Mouse (Mus musculus) lung, adult 2 months (tissue): ENCODE results near the gene Baiap2.

Source experiments
- CTCF ChIP-seq: fragments of 200-500 bp; IDR thresholded peaks from 2 replicates; pipeline ENCODE4 v1.5.1; 2011; ENCODE audit warnings: mild to moderate bottlenecking, low read length, control low read depth; ENCODE audit not compliant: insufficient read depth
- POLR2A ChIP-seq: fragments of 200-500 bp; IDR thresholded peaks from 2 replicates; pipeline ENCODE4 v1.6.1; 2011; ENCODE audit warnings: low read depth, mild to moderate bottlenecking, control low read depth, low read length, borderline replicate concordance; ENCODE audit errors: extremely low read depth

DNA sequence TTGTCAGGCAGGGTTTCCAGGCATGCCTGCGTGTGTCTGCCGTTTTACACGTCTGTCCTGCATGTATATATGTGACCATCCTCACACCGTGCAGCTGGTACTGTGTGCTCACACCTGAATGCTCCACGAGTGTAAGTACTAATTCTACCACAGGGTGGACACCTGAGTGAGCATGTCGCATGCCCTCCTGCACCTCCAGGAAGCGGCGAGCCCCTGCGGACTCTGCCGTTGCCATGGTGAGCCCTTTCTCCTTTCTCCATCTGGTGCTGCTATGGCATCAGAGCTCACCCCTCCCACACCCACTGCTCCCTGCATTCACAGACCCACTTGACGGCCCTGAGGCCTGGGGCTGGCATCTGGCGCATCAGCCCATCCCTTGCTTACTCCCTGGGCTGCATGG is 80.3 kb downstream of the Baiap2 start:
- TF ChIP-seq POLR2A = no peak
- no peak for TF ChIP-seq CTCF
